Mouse (Mus musculus) myocyte (in vitro differentiated cells): Measurements from ENCODE around the gene Gm47841.

ENCODE experiments used
- E2F4 ChIP-seq: IDR thresholded peaks from one replicate; pipeline ENCODE4 v1.6.1; 2011; ENCODE audit warnings: mild to moderate bottlenecking, control low read depth, moderate library complexity; ENCODE audit not compliant: insufficient read depth
- MAX ChIP-seq: IDR thresholded peaks from one replicate; pipeline ENCODE4 v1.6.1; 2011; ENCODE audit warnings: low read depth, mild to moderate bottlenecking, control low read depth
- POLR2A ChIP-seq: IDR thresholded peaks from one replicate; pipeline ENCODE4 v1.6.1; 2011; ENCODE audit warnings: low read depth, mild to moderate bottlenecking, control low read depth, moderate library complexity; ENCODE audit not compliant: insufficient read length
- POLR2AphosphoS2 ChIP-seq: IDR thresholded peaks from one replicate; pipeline ENCODE4 v1.6.1; 2011; ENCODE audit warnings: low read depth, control low read depth; ENCODE audit not compliant: insufficient read length
- TCF12 ChIP-seq: IDR thresholded peaks from one replicate; pipeline ENCODE4 v1.6.1; 2011; ENCODE audit warnings: mild to moderate bottlenecking, control low read depth; ENCODE audit not compliant: poor library complexity, insufficient read depth, severe bottlenecking

DNA sequence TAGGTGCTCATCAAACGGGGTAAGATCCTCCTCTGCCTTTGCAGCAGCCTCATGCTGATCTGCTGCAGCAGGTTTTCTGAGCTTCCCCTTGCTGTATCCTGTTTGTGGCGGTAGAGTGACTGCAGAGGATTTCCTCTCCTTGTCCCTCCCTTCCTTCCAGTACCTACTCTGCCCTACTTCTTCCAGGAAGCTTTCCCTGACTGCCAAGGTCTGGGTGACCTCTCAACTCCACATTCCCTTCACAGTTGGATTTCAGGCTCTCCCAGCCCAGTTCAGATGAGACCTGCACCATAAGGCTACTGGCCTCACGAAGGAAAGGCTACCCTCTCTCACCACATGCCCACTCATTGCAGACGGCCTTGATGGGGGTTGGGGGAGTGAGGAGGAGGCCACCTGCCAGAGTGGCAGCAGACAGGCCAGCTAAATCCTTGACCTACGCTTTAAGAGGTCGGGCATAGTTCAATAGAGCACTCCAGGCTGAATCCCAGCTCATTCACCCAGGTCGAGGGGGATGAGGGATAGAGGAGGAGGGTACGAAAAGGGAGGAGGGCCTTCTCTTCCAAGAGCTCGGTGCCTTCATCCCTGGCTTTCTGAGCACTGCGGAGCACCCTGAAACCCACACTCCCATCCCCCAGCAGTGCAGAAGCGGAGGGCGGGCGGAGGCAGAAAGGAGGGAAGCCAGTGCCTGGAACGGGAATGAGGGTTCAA is 45.1 kb upstream of the Gm47841 start:
- TF ChIP-seq POLR2A (no peak), POLR2AphosphoS2 (no peak), TCF12 (no peak), E2F4 (no peak), MAX (no peak)
